Mouse (Mus musculus): Measurements from ENCODE around the gene S100pbp. TPM values are rescaled to one million over a fixed set of nuclear protein-coding genes. Genes with fewer than 3 reads are reported as not detected.

S100pbp gene
- polyA plus RNA-seq, 1 experiment from 2014 or later = 21.6 TPM

DNA sequence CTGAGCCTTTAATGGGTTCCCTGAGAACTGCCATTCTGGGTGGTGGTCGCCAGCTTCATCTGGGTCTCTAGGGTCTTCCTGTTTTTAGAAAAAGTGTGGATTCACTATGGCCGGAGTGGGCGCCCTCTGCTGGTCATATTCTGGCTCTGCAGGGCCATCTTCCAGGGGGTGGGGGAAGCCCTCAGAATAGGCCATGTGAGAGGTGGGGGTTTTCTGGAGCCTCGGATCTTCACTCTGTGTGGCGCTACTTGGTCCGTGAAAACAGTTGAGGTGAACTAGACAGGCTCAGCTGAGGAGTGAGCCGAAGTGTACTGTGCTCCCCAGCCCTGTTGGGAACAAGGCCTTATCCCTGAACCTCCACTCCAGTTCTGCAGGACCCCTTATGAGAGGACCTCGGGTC is 59.4 kb downstream of the S100pbp start:
- peaks cover 5% of the 10 kb centered on the region; the same call in 1 of the 2 replicates for H3K27me3 ChIP-seq (replicated peaks)
- H3K4me2 ChIP-seq (replicated peaks) = peak overlapping the region; percentile 44
- 0 out of 2 replicates have a peak overlapping the region, but pooled peaks have one; percentile 13 for H3K9ac ChIP-seq
- no peaks in the 10 kb centered on the region for H3K36me3 ChIP-seq
- peaks cover 31% of the 10 kb centered on the region for H3K4me1 ChIP-seq
- no peaks in the 10 kb centered on the region for H3K9me3 ChIP-seq
- 3% methylated on average over 8 of the region's 8 CpGs for WGBS
- H3K4me3 ChIP-seq = no peak overlapping the region
- peak; percentile 56 for ATAC-seq (ENCODE audit: low FRiP score, low read depth)
- H3K27ac ChIP-seq = no peak overlapping the region

GRCm38 (mm10) chr4:129129387-129129786 is 60.1 kb downstream of the S100pbp start:
- ATAC-seq (ENCODE audit: low FRiP score, low read depth) = no peak
- Histone ChIP-seq H3K27ac (no peak overlapping the region), H3K27me3 (replicated peaks) (peaks cover 9% of the 10 kb centered on the region; the same call in 1 of the 2 replicates), H3K4me1 (peaks cover 34% of the 10 kb centered on the region), H3K4me2 (replicated peaks) (no peak overlapping the region), H3K9ac (no peak overlapping the region), H3K36me3 (no peaks in the 10 kb centered on the region), H3K4me3 (no peak overlapping the region), H3K9me3 (no peaks in the 10 kb centered on the region)
- 54% methylated on average over 9 of the region's 9 CpGs for WGBS

DNA sequence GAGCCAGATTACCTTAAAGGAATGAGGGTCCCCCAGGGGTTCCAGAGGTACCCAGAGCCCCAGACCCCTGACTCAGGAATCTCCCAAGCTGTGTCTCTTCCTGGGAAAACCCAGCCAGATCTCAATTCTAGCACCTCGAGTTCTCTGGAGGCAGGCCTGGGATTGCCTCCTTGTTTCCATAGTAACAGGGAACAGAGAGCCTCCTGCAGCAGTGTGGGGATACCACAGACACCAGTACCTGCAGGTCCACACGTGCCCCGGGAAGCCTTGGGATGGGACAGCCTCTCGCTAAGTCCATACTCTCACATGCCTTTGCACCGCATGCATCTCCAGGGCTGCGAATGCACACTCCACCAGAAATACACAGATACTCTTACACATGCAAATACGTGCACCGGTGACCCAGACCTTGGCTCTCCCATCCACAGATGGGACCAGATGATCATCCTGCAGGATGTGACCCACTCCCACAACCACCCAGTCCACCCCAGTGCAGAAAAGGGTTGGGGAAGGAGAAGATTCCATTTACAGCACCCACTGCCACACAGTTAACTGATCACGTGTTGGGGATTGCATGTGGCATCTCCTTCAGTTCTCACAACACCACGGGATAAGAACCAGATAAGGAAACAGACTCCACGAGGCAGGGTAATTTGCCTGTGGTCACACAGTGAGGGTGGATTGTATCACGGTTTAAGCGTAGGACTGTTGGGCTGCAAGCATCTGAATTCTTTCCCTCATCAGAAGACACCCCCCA is 60.8 kb downstream of the S100pbp start:
- WGBS = 70% methylated on average over 13 of the region's 13 CpGs
- Histone ChIP-seq H3K9me3 (no peaks in the 10 kb centered on the region), H3K4me1 (peaks cover 34% of the 10 kb centered on the region), H3K27ac (no peak overlapping the region), H3K9ac (no peak overlapping the region), H3K27me3 (replicated peaks) (peaks cover 11% of the 10 kb centered on the region; the same call in 1 of the 2 replicates), H3K4me2 (replicated peaks) (0 out of 2 replicates have a peak overlapping the region, but pooled peaks have one; percentile 2), H3K36me3 (no peaks in the 10 kb centered on the region), H3K4me3 (no peak overlapping the region)
- ATAC-seq (ENCODE audit: low FRiP score, low read depth) = no peak

GRCm38 (mm10) chr4:129125736-129126451 is 63.6 kb downstream of the S100pbp start:
- no peaks in the 10 kb centered on the region for H3K36me3 ChIP-seq
- H3K27me3 ChIP-seq (replicated peaks) = peaks cover 36% of the 10 kb centered on the region
- H3K27ac ChIP-seq = no peak overlapping the region; the same call in 1 of the 2 replicates
- H3K9ac ChIP-seq = no peak overlapping the region
- peaks cover 43% of the 10 kb centered on the region for H3K4me1 ChIP-seq
- ATAC-seq (ENCODE audit: low FRiP score, low read depth) = no peak
- H3K9me3 ChIP-seq = no peaks in the 10 kb centered on the region
- 28% methylated on average over 19 of the region's 19 CpGs for WGBS
- H3K4me2 ChIP-seq (replicated peaks) = peak overlapping the region; percentile 48
- H3K4me3 ChIP-seq = no peak overlapping the region

- Histone ChIP-seq H3K4me1 (peaks cover 46% of the 10 kb centered on the region), H3K36me3 (no peaks in the 10 kb centered on the region), H3K9ac (no peak overlapping the region), H3K27ac (no peak overlapping the region; the same call in 1 of the 2 replicates), H3K4me2 (replicated peaks) (peak overlapping the region; percentile 48), H3K9me3 (no peaks in the 10 kb centered on the region), H3K4me3 (0 out of 2 replicates have a peak overlapping the region, but pooled peaks have one; percentile 3), H3K27me3 (replicated peaks) (peaks cover 48% of the 10 kb centered on the region)
- peak; percentile 26; the same call in 1 of the 2 replicates for ATAC-seq (ENCODE audit: low FRiP score, low read depth)
- 10% methylated on average over 13 of the region's 13 CpGs for WGBS
Measured at GRCm38 (mm10) chr4:129124652-129125146, 64.8 kb downstream of the S100pbp start.

DNA sequence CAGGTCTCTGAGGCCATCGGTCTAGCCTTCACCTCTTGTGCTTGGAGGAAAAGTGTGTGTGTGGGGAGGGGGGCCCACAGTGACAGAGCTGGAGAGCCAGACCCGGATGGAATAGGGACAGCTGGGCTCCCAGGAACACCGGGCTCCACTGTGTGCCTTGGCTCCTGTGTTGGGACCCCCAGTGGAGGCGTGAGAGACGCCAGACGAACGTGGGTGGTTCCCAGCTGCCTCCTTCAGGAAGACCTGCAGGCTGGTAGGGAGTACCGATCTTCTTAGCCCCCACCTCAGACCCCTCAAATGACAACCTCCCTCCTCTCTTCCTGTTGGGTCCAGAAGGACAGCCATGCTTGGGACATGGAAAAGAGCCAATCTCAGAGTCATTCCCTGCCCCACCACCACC is 66.8 kb downstream of the S100pbp start:
- H3K36me3 ChIP-seq = no peaks in the 10 kb centered on the region
- peaks cover 51% of the 10 kb centered on the region for H3K27me3 ChIP-seq (replicated peaks)
- ATAC-seq (ENCODE audit: low FRiP score, low read depth) = no peak
- H3K4me3 ChIP-seq = no peak overlapping the region
- H3K4me1 ChIP-seq = peaks cover 35% of the 10 kb centered on the region
- H3K27ac ChIP-seq = no peak overlapping the region
- no peaks in the 10 kb centered on the region for H3K9me3 ChIP-seq
- H3K9ac ChIP-seq = no peak overlapping the region
- no peak overlapping the region for H3K4me2 ChIP-seq (replicated peaks)
- WGBS = 44% methylated on average over 8 of the region's 8 CpGs

GRCm38 (mm10) chr4:129122107-129122506 is 67.4 kb downstream of the S100pbp start:
- WGBS = 41% methylated on average over 9 of the region's 9 CpGs
- Histone ChIP-seq H3K9ac (no peak overlapping the region), H3K27ac (no peak overlapping the region)

GRCm38 (mm10) chr4:129121569-129122086 is 67.9 kb downstream of the S100pbp start, which contains the start of gene Hpca:
TSS of gene Hpca (minus strand) at chr4:129122036.
- ATAC-seq (ENCODE audit: low FRiP score, low read depth) = 0 out of 2 replicates have a peak, but pooled peaks have one; percentile 1
- Histone ChIP-seq H3K9ac (peak within 1 kb of the TSS; percentile 65), H3K27me3 (replicated peaks) (peaks cover 51% of the 10 kb centered on the region), H3K27ac (no peak within 1 kb of the TSS), H3K4me1 (peaks cover 35% of the 10 kb centered on the region), H3K36me3 (no peaks in the 10 kb centered on the region), H3K9me3 (no peaks in the 10 kb centered on the region), H3K4me2 (replicated peaks) (peak within 1 kb of the TSS; percentile 95), H3K4me3 (peak within 1 kb of the TSS; percentile 48)
- 4% methylated on average over 17 of the region's 17 CpGs for WGBS

More at GRCm38 (mm10) chr4:129122107-129122506, 67.4 kb downstream of the S100pbp start:
- Histone ChIP-seq H3K36me3 (no peaks in the 10 kb centered on the region), H3K9me3 (no peaks in the 10 kb centered on the region), H3K4me2 (replicated peaks) (peak overlapping the region; percentile 95; the same call in 1 of the 2 replicates), H3K4me3 (no peak overlapping the region), H3K4me1 (peaks cover 35% of the 10 kb centered on the region), H3K27me3 (replicated peaks) (peaks cover 51% of the 10 kb centered on the region)
- no peak for ATAC-seq (ENCODE audit: low FRiP score, low read depth)

- H3K4me2 ChIP-seq (replicated peaks) = peak overlapping the region; percentile 95
- under 1% methylated on average over 54 of the region's 59 CpGs for WGBS
- H3K27me3 ChIP-seq (replicated peaks) = peaks cover 51% of the 10 kb centered on the region
- no peaks in the 10 kb centered on the region for H3K36me3 ChIP-seq
- peak overlapping the region; percentile 48 for H3K4me3 ChIP-seq
- H3K4me1 ChIP-seq = peaks cover 30% of the 10 kb centered on the region
- peak; percentile 47 for ATAC-seq (ENCODE audit: low FRiP score, low read depth)
- no peak overlapping the region for H3K27ac ChIP-seq
- no peaks in the 10 kb centered on the region for H3K9me3 ChIP-seq
- peak overlapping the region; percentile 65 for H3K9ac ChIP-seq
Measured at GRCm38 (mm10) chr4:129120520-129121445, 68.7 kb downstream of the S100pbp start.

DNA sequence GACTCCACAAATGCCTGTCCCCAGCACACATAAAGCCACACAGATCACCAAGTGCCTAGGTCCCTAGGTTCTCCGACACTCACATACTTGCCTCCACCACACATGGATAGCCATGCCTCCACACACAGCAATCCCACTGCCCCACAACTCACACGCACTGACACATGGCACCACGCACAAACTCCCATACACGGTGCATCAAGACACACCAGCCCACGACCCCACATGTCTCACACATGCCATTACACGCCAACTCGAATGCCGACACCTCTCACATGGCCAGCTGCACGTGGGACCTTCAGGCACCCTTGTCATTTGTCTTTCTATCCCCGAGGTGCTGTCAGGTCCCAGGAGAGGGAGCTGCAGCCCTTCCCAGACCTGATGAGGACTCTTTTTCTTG is 69.8 kb downstream of the S100pbp start:
- H3K4me3 ChIP-seq = no peak overlapping the region
- peaks cover 41% of the 10 kb centered on the region for H3K27me3 ChIP-seq (replicated peaks)

More for the DNA sequence above, 69.8 kb downstream of the S100pbp start:
- no peak overlapping the region for H3K9ac ChIP-seq
- H3K4me1 ChIP-seq = peaks cover 35% of the 10 kb centered on the region
- 78% methylated on average over 10 of the region's 10 CpGs for WGBS
- ATAC-seq (ENCODE audit: low FRiP score, low read depth) = no peak
- no peak overlapping the region for H3K27ac ChIP-seq
- no peak overlapping the region; the same call in 1 of the 2 replicates for H3K4me2 ChIP-seq (replicated peaks)
- H3K9me3 ChIP-seq = no peaks in the 10 kb centered on the region
- H3K36me3 ChIP-seq = no peaks in the 10 kb centered on the region
